Mouse (Mus musculus): Measurements from ENCODE around the gene Il10rb.
A peak's percentile ranks its signal among the peaks of the same experiment; 100 is the strongest.

DNA sequence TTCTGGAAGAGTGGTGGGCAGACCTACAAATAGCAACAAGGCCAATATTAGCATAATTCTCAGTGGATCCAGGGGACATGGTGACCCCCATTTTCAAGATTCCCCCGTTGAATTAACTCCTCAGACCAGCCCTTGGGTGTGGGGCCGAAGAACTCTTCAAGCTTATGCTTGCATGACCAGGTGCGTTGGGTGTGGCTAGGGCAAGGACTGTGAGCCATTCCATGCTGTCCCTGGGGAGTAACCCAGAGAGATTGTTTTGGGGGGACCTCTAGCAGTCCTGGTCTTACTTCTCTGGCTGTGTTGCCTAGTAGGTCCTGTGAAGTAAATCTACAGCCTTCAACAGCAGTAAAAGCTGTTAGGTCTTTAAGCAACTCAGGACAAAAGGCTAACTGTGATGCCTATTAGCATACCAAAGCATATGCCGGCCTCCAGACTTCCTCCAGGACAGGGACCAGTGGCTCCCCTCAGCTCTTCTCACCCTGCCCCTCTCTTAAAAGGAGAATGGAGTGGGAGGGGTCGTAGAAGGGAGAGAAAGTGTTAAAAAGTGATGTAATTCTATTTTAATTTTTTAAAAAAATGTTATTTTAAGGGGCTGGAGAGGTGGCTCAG is 26.9 kb downstream of the Il10rb start:
- no peak for TF ChIP-seq POLR2A (IDR thresholded peaks at IDR 0.05; ENCODE audit: low read depth, low read length)
- no peak for TF ChIP-seq E2F4 (IDR thresholded peaks at IDR 0.05; ENCODE audit: insufficient replicate concordance, low read depth, low read length)
- peak; percentile 64; the same call in 1 of the 2 replicates for TF ChIP-seq MXI1 (IDR thresholded peaks at IDR 0.05; ENCODE audit: low read depth, low read length)
- no peak for TF ChIP-seq ZC3H11A (IDR thresholded peaks at IDR 0.05; ENCODE audit: low read depth, low read length)
- no peak for TF ChIP-seq GABPA (IDR thresholded peaks at IDR 0.05; ENCODE audit: insufficient replicate concordance, low read depth, low read length)

All from CH12.LX (cell line).